Mouse (Mus musculus): ENCODE measurements around the gene Timp2. TPM values are rescaled to one million over a fixed set of nuclear protein-coding genes. Genes with fewer than 3 reads are reported as not detected.
"Not testable (repeated sequence)": the region's sequence is repeated elsewhere in the genome, so short reads cannot be mapped to it uniquely, and the experiment has no call there.

The Timp2 gene
- polyA plus RNA-seq, 1 experiment from 2014 or later: 6.1 TPM

GRCm38 (mm10) chr11:118397806-118398530, 42.4 kb upstream of the Timp2 start:
- ATAC-seq (ENCODE audit: low read depth): no peak
- no peaks in the 10 kb centered on the region for H3K9me3 ChIP-seq (replicated peaks; ENCODE audit: control insufficient read depth, low read length)
- H3K4me1 ChIP-seq (ENCODE audit: control insufficient read depth, low read depth, low read length): peaks cover 15% of the 10 kb centered on the region
- H3K4me3 ChIP-seq (ENCODE audit: low read depth, low read length): no peak overlapping the region
- H3K27ac ChIP-seq (ENCODE audit: low read length): no peak overlapping the region
- no peak overlapping the region for H3K9ac ChIP-seq (ENCODE audit: low read depth, low read length)
- H3K27me3 ChIP-seq (ENCODE audit: control insufficient read depth, insufficient read depth, low read depth, low read length): no peaks in the 10 kb centered on the region
- no peak overlapping the region for H3K4me2 ChIP-seq (ENCODE audit: low read depth, low read length)
- WGBS (ENCODE audit: insufficient replicate concordance): 79% methylated on average over 26 of the region's 26 CpGs
- H3K36me3 ChIP-seq (ENCODE audit: control insufficient read depth, insufficient read depth): peaks cover 10% of the 10 kb centered on the region

GRCm38 (mm10) chr11:118394538-118394937, 39.0 kb upstream of the Timp2 start:
- Histone ChIP-seq H3K9me3 (replicated peaks; ENCODE audit: control insufficient read depth, low read length) (no peaks in the 10 kb centered on the region), H3K27ac (ENCODE audit: low read length) (no peak overlapping the region), H3K9ac (ENCODE audit: low read depth, low read length) (no peak overlapping the region), H3K4me1 (ENCODE audit: control insufficient read depth, low read depth, low read length) (peaks cover under 1% of the 10 kb centered on the region; the same call in 1 of the 2 replicates), H3K36me3 (ENCODE audit: control insufficient read depth, insufficient read depth) (peaks cover 10% of the 10 kb centered on the region), H3K4me3 (ENCODE audit: low read depth, low read length) (no peak overlapping the region), H3K27me3 (ENCODE audit: control insufficient read depth, insufficient read depth, low read depth, low read length) (no peaks in the 10 kb centered on the region), H3K4me2 (ENCODE audit: low read depth, low read length) (no peak overlapping the region)
- no peak for ATAC-seq (ENCODE audit: low read depth)
- WGBS (ENCODE audit: insufficient replicate concordance): 61% methylated on average over 6 of the region's 6 CpGs

GRCm38 (mm10) chr11:118393991-118394390, 38.5 kb upstream of the Timp2 start:
- no peak for ATAC-seq (ENCODE audit: low read depth)
- H3K4me2 ChIP-seq (ENCODE audit: low read depth, low read length): no peak overlapping the region

GRCm38 (mm10) chr11:118387816-118388215, 32.3 kb upstream of the Timp2 start:
- not testable (repeated sequence) for H3K4me3 ChIP-seq (ENCODE audit: low read depth, low read length); H3K9me3 ChIP-seq (replicated peaks; ENCODE audit: control insufficient read depth, low read length); H3K9ac ChIP-seq (ENCODE audit: low read depth, low read length); H3K27me3 ChIP-seq (ENCODE audit: control insufficient read depth, insufficient read depth, low read depth, low read length); H3K4me1 ChIP-seq (ENCODE audit: control insufficient read depth, low read depth, low read length); ATAC-seq (ENCODE audit: low read depth); H3K36me3 ChIP-seq (ENCODE audit: control insufficient read depth, insufficient read depth); H3K4me2 ChIP-seq (ENCODE audit: low read depth, low read length); H3K27ac ChIP-seq (ENCODE audit: low read length)
- WGBS (ENCODE audit: insufficient replicate concordance): 80% methylated on average over 13 of the region's 13 CpGs

More at GRCm38 (mm10) chr11:118393991-118394390, 38.5 kb upstream of the Timp2 start:
- Histone ChIP-seq H3K27ac (ENCODE audit: low read length) (no peak overlapping the region), H3K4me3 (ENCODE audit: low read depth, low read length) (no peak overlapping the region), H3K36me3 (ENCODE audit: control insufficient read depth, insufficient read depth) (peaks cover 10% of the 10 kb centered on the region), H3K9me3 (replicated peaks; ENCODE audit: control insufficient read depth, low read length) (no peaks in the 10 kb centered on the region), H3K27me3 (ENCODE audit: control insufficient read depth, insufficient read depth, low read depth, low read length) (no peaks in the 10 kb centered on the region), H3K9ac (ENCODE audit: low read depth, low read length) (no peak overlapping the region), H3K4me1 (ENCODE audit: control insufficient read depth, low read depth, low read length) (no peaks in the 10 kb centered on the region)
- WGBS (ENCODE audit: insufficient replicate concordance): 51% methylated on average over 5 of the region's 5 CpGs

GRCm38 (mm10) chr11:118379251-118380009, 23.9 kb upstream of the Timp2 start:
- Histone ChIP-seq H3K4me1 (ENCODE audit: control insufficient read depth, low read depth, low read length) (no peaks in the 10 kb centered on the region), H3K4me3 (ENCODE audit: low read depth, low read length) (no peak overlapping the region), H3K27ac (ENCODE audit: low read length) (no peak overlapping the region), H3K27me3 (ENCODE audit: control insufficient read depth, insufficient read depth, low read depth, low read length) (no peaks in the 10 kb centered on the region), H3K9me3 (replicated peaks; ENCODE audit: control insufficient read depth, low read length) (no peaks in the 10 kb centered on the region), H3K9ac (ENCODE audit: low read depth, low read length) (no peak overlapping the region), H3K4me2 (ENCODE audit: low read depth, low read length) (no peak overlapping the region), H3K36me3 (ENCODE audit: control insufficient read depth, insufficient read depth) (no peaks in the 10 kb centered on the region)
- ATAC-seq (ENCODE audit: low read depth): no peak
- 35% methylated on average over 11 of the region's 11 CpGs for WGBS (ENCODE audit: insufficient replicate concordance)

GRCm38 (mm10) chr11:118378656-118379055, 23.1 kb upstream of the Timp2 start:
- Histone ChIP-seq H3K4me2 (ENCODE audit: low read depth, low read length) (no peak overlapping the region), H3K9ac (ENCODE audit: low read depth, low read length) (no peak overlapping the region), H3K36me3 (ENCODE audit: control insufficient read depth, insufficient read depth) (no peaks in the 10 kb centered on the region), H3K4me1 (ENCODE audit: control insufficient read depth, low read depth, low read length) (no peaks in the 10 kb centered on the region), H3K27ac (ENCODE audit: low read length) (no peak overlapping the region), H3K9me3 (replicated peaks; ENCODE audit: control insufficient read depth, low read length) (no peaks in the 10 kb centered on the region), H3K27me3 (ENCODE audit: control insufficient read depth, insufficient read depth, low read depth, low read length) (no peaks in the 10 kb centered on the region), H3K4me3 (ENCODE audit: low read depth, low read length) (no peak overlapping the region)
- ATAC-seq (ENCODE audit: low read depth): no peak
- WGBS (ENCODE audit: insufficient replicate concordance): 62% methylated on average over 6 of the region's 6 CpGs

- not testable (repeated sequence) for H3K36me3 ChIP-seq (ENCODE audit: control insufficient read depth, insufficient read depth); ATAC-seq (ENCODE audit: low read depth); H3K4me3 ChIP-seq (ENCODE audit: low read depth, low read length); H3K4me1 ChIP-seq (ENCODE audit: control insufficient read depth, low read depth, low read length); H3K27me3 ChIP-seq (ENCODE audit: control insufficient read depth, insufficient read depth, low read depth, low read length); H3K9me3 ChIP-seq (replicated peaks; ENCODE audit: control insufficient read depth, low read length); H3K4me2 ChIP-seq (ENCODE audit: low read depth, low read length); H3K27ac ChIP-seq (ENCODE audit: low read length); H3K9ac ChIP-seq (ENCODE audit: low read depth, low read length)
These were observed 20.8 kb upstream of the Timp2 start for GRCm38 (mm10) chr11:118376323-118376722.

GRCm38 (mm10) chr11:118375881-118376280, 20.3 kb upstream of the Timp2 start:
- no peaks in the 10 kb centered on the region for H3K36me3 ChIP-seq (ENCODE audit: control insufficient read depth, insufficient read depth)
- 62% methylated on average over 5 of the region's 5 CpGs for WGBS (ENCODE audit: insufficient replicate concordance)
- no peak for ATAC-seq (ENCODE audit: low read depth)
- no peak overlapping the region for H3K4me3 ChIP-seq (ENCODE audit: low read depth, low read length)
- H3K27ac ChIP-seq (ENCODE audit: low read length): no peak overlapping the region
- no peaks in the 10 kb centered on the region for H3K4me1 ChIP-seq (ENCODE audit: control insufficient read depth, low read depth, low read length)
- no peak overlapping the region for H3K9ac ChIP-seq (ENCODE audit: low read depth, low read length)
- no peaks in the 10 kb centered on the region for H3K9me3 ChIP-seq (replicated peaks; ENCODE audit: control insufficient read depth, low read length)
- no peaks in the 10 kb centered on the region for H3K27me3 ChIP-seq (ENCODE audit: control insufficient read depth, insufficient read depth, low read depth, low read length)
- no peak overlapping the region for H3K4me2 ChIP-seq (ENCODE audit: low read depth, low read length)

GRCm38 (mm10) chr11:118375461-118375860, 19.9 kb upstream of the Timp2 start:
- H3K4me2 ChIP-seq (ENCODE audit: low read depth, low read length): no peak overlapping the region
- no peak overlapping the region for H3K9ac ChIP-seq (ENCODE audit: low read depth, low read length)
- no peaks in the 10 kb centered on the region for H3K27me3 ChIP-seq (ENCODE audit: control insufficient read depth, insufficient read depth, low read depth, low read length)
- no peaks in the 10 kb centered on the region for H3K4me1 ChIP-seq (ENCODE audit: control insufficient read depth, low read depth, low read length)
- H3K36me3 ChIP-seq (ENCODE audit: control insufficient read depth, insufficient read depth): no peaks in the 10 kb centered on the region
- no peak overlapping the region for H3K4me3 ChIP-seq (ENCODE audit: low read depth, low read length)
- 75% methylated on average over 8 of the region's 8 CpGs for WGBS (ENCODE audit: insufficient replicate concordance)
- no peaks in the 10 kb centered on the region for H3K9me3 ChIP-seq (replicated peaks; ENCODE audit: control insufficient read depth, low read length)
- no peak for ATAC-seq (ENCODE audit: low read depth)
- no peak overlapping the region for H3K27ac ChIP-seq (ENCODE audit: low read length)
